Mouse (Mus musculus) heart, postnatal 25 days (tissue): ENCODE results near the gene Gins2. TPM values are rescaled to one million over a fixed set of nuclear protein-coding genes. Genes with fewer than 3 reads are reported as not detected.

Source experiments
- DNase-seq: peaks from one replicate; pipeline ENCODE4 v3.0.0; 2022; ENCODE audit warnings: low spot score
- intact Hi-C: fragments of 180-260 bp; cut with DNase I; formaldehyde crosslinking; loops from one replicate; pipeline ENCODE4 v1.15.1; 2025
- microRNA-seq: library from miRNA; unstranded; fragments of <30 nt; microRNA quantifications from one replicate; pipeline ENCODE4 v1.2.0, GENCODE M21; 2022
- total RNA-seq, 2 experiments: library from RNA; stranded (reverse); gene quantifications; 2 replicates each; pipeline ENCODE4 v1.2.3; 2021

Gins2 gene
- total RNA-seq, 2 experiments from 2014 or later, result 1.2 to 1.5 TPM

DNA sequence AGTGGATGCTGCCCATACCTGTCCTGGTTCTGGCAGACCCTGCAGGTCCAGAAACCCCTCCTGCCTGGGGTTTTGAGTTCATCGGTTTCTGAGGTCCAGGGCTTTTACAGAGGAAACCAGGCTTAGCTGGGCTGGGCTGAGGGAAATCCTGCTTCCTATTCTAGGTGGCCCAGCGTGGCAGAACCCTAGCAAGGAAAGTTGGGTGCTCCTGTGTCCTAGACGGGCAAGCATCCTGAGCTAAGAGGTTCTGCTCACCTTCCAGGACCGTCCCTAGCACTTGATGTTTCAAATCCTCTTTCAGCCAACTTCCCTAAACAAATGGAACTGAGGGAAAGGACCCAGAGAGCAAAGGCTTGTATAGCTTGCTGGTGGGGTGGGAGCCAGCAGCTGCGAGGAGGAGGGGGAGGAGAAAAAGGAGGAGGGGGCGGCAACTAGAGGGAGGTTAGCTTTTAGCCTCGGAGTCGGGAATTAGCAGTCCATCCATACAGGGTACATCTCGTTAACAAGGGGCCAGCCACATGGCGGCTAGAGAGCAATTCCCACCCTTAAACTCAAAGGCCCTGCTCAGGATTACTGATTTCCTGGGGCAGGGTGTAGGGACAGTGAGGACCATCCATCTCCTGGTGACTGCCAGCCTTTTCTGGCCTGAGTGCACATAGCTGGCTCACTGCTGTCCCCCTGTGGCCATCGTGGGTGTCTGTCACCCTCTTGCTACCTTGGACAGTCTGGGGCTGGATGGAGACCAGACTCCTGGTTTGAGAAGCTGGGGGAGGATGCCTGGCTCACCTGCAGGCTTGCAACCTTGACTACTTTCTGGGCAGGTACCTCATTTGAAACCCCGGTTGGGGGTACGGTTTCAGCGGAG, 54.4 kb downstream of the Gins2 start:
- DNase-seq, result peak; percentile 66
- intact Hi-C loops, result loop anchor here (2.0 to 5.0 kb wide), 3 partner anchors 42 to 207 kb away; no protein-coding TSS in a partner anchor

DNA sequence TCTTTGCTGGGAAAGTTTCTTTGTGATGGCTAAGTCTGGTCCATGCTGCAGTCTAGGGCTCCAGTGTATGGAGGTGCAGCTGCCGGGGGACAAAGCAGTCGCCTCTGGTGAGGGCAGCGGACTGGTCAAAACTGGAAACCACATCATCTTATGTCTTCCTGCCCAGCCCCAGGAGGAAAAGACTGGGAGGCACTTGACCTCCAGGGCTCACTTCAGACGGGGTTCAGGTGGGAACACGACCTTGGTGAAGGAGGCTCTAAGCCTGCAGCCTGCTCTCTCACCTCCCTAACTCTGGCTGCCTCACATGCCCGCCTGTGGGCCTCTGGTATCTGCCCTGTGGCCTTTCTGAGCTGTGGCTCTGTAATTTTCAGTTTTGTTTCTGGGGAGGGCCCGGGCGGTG, 55.0 kb downstream of the Gins2 start:
- intact Hi-C loops, result loop anchor here (2.0 kb wide), 2 partner anchors 41 to 127 kb away; no protein-coding TSS in a partner anchor
- no peak for DNase-seq

DNA sequence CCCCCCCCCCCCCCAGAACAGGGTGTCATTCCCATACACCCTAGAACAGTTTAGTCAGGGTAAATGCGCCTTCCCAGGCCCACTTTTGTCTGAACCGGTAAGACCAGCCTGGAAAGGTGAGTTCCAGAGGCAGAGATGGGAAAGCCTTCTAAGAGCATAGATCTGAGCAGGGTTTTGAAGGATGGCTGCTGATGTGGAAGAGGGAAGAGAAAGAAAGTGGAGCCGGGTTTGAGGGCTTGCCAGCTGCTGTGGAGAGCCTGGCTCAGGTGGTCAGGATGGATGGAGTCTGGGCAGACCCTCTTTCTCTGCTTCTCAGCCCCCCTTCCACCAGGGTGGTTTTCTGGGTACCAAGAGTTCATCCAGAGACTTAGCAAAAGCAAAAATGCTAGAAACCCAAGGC, 55.7 kb downstream of the Gins2 start:
- intact Hi-C loops, result no loop called here

GRCm38 (mm10) chr8:120532517-120533215, 56.4 kb downstream of the Gins2 start:
- intact Hi-C loops, result no loop called here
- DNase-seq, result no peak

More for the DNA sequence above, 55.7 kb downstream of the Gins2 start:
- no peak for DNase-seq

- no peak for DNase-seq
- intact Hi-C loops, result no loop called here
These were observed 57.2 kb downstream of the Gins2 start for GRCm38 (mm10) chr8:120531775-120532516.

GRCm38 (mm10) chr8:120530954-120531656, 58.0 kb downstream of the Gins2 start:
- no peak for DNase-seq
- intact Hi-C loops, result no loop called here

DNA sequence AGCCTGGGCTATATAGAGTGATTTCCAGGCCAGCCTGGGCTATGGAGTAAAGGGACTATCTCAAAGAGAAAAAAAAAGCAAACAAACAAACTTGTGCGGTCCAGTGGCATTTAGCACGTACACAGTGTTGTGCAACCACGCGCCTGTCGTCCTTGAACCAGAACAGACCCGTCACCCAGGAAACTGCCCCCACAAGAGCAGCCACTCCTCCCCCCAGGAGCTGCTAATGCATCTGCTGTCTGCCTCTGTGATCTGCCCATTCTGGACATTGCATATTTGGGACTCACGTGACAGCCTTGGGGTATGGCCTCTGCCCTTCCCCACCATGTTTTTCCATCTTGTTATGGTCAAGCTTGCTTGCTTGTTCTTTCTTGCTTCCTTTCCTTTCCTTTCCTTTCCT, 59.9 kb downstream of the Gins2 start:
- DNase-seq, result no peak
- intact Hi-C loops, result no loop called here

Small RNAs within 50 kb of the gene (microRNA-seq; reads per million reads assigned to microRNA genes)
- 2.5 reads per million for gene Mir7687

Other genes starting within 250 kb of the Gins2 start
- 1 to 10 TPM; 2.3 to 3.4 TPM for gene 1190005I06Rik, start 58.3 kb upstream of the Gins2 start, total RNA-seq
- gene Gm27021, start 78.8 kb upstream of the Gins2 start, total RNA-seq, result not detected
- 1,000 to 10,000 TPM; 4,549 to 4,664 TPM for gene Cox4i1, start 78.9 kb upstream of the Gins2 start, total RNA-seq
- gene Emc8, start 79.3 kb upstream of the Gins2 start, total RNA-seq, result 10 to 100 TPM; 45.6 to 46.9 TPM
- 1 to 10 TPM; 3.2 to 4.5 TPM for gene Irf8, start 147.1 kb upstream of the Gins2 start, total RNA-seq